Mouse (Mus musculus): Measurements from ENCODE around the gene Dbnl.

DNA sequence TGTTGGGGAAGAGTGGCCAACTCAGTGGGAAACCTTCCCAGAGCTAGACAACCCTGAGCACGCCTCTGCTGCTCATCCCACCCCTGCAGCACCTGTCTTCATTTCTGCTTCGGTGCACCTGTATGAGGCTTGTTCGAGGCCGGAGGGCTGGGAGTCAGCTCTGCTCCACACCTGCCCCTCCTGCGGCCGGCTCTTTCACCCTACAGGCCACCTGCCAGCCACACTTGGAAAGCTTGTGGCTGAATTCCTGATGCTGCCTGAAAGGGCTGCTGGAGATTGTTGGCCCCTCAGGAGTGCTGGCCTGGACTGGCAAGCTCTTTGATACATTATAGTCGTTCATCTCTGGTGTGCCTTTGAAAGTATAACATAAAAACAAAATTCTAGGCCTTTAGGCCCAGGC lies 52.1 kb downstream of the Dbnl start:
- TF ChIP-seq CTCF (IDR thresholded peaks at IDR 0.05; ENCODE audit: borderline replicate concordance, control insufficient read depth, extremely low read depth, insufficient read depth, low read length, poor library complexity) (no peak), POLR2A (IDR thresholded peaks at IDR 0.05; ENCODE audit: control insufficient read depth, extremely low read depth, insufficient read depth, low read length, poor library complexity) (no peak)

Measured in thymus, adult 2 months (tissue).